Mouse (Mus musculus) C2C12 (cell line): ENCODE measurements around the gene Slc7a4.

Source experiments
- CTCF ChIP-seq: IDR thresholded peaks from one replicate; pipeline ENCODE4 v1.5.1; 2011; ENCODE audit not compliant: control insufficient read depth, insufficient read depth, insufficient read length
- FOSL1 ChIP-seq: IDR thresholded peaks from one replicate; pipeline ENCODE4 v1.8.0; 2011; ENCODE audit warnings: mild to moderate bottlenecking, low read length; ENCODE audit not compliant: poor library complexity, insufficient read depth, severe bottlenecking
- MAX ChIP-seq: IDR thresholded peaks from one replicate; pipeline ENCODE4 v1.6.1; 2011; ENCODE audit warnings: mild to moderate bottlenecking, control low read depth

DNA sequence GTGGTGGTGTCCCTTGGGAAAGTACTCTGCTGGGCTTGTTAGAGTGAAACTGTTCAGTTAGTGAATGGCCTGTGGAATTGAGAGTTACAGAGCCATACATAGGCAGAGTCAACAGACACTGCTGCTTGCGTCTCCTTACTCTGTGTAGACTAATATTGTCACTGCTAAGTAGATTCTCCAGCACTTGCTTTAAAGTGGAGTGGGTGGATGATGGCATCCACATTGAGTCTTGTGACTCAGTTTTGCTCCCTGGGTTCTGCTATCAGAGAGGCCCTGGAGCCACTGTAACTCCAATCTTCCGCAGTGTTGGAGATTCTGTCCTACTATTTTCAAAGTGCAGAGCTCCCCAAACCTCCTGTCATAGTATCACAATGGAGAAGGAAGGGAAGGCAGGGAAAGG lies 49.6 kb upstream of the Slc7a4 start:
- TF ChIP-seq CTCF (no peak), FOSL1 (no peak), MAX (no peak)
